Mouse (Mus musculus): ENCODE results near the gene Sult6b1.

- no peak for TF ChIP-seq MAFK (IDR thresholded peaks at IDR 0.05; ENCODE audit: insufficient read depth, low read depth, low read length)
- TF ChIP-seq CHD2 (IDR thresholded peaks at IDR 0.05; ENCODE audit: low read depth, low read length): no peak
- TF ChIP-seq HCFC1 (IDR thresholded peaks at IDR 0.05; ENCODE audit: borderline replicate concordance, insufficient read depth, low read length): no peak
- no peak for TF ChIP-seq ZC3H11A (IDR thresholded peaks at IDR 0.05; ENCODE audit: borderline replicate concordance, low read depth, low read length)
Measured at GRCm38 (mm10) chr17:78834856-78835835, 71.6 kb downstream of the Sult6b1 start, which contains the start of the genes Heatr5b and Gpatch11.
